Mouse (Mus musculus): ENCODE measurements at regions not wholly inside any gene's neighbourhood (a gene's known extent, or its start where the extent isn't known, plus 50 kb on each side); places are given as distances from the start of the nearest gene placed in this dataset.

- no peak for DNase-seq (ENCODE audit: low read depth)
Observed at GRCm38 (mm10) chr3:66430187-66430586, 133.6 kb upstream of the Veph1 start.

GRCm38 (mm10) chr3:66422445-66423037 lies 125.9 kb upstream of the Veph1 start:
- DNase-seq (ENCODE audit: low read depth), result no peak

GRCm38 (mm10) chr3:66410706-66411277 lies 114.2 kb upstream of the Veph1 start:
- DNase-seq (ENCODE audit: low read depth), result no peak

GRCm38 (mm10) chr3:66408791-66409190 lies 112.2 kb upstream of the Veph1 start:
- no peak for DNase-seq (ENCODE audit: low read depth)

- peak; percentile 19 for DNase-seq (ENCODE audit: low read depth)
Observed at GRCm38 (mm10) chr3:66405645-66406044, 109.0 kb upstream of the Veph1 start.

- no peak for DNase-seq (ENCODE audit: low read depth)
Observed at GRCm38 (mm10) chr3:66403707-66404106, 107.1 kb upstream of the Veph1 start.

GRCm38 (mm10) chr3:66400791-66401568 lies 104.3 kb upstream of the Veph1 start:
- DNase-seq (ENCODE audit: low read depth), result no peak

GRCm38 (mm10) chr3:66398214-66399150 lies 101.8 kb upstream of the Veph1 start:
- no peak for DNase-seq (ENCODE audit: low read depth)

- no peak for DNase-seq (ENCODE audit: low read depth)
Observed at GRCm38 (mm10) chr3:66375088-66375910, 78.7 kb upstream of the Veph1 start.

GRCm38 (mm10) chr3:66374603-66375002 lies 78.0 kb upstream of the Veph1 start:
- no peak for DNase-seq (ENCODE audit: low read depth)

GRCm38 (mm10) chr3:66373807-66374575 lies 77.4 kb upstream of the Veph1 start:
- no peak for DNase-seq (ENCODE audit: low read depth)
